Mouse (Mus musculus) myocyte (in vitro differentiated cells): ENCODE measurements around the gene Krt90. TPM values are rescaled to one million over a fixed set of nuclear protein-coding genes. Genes with fewer than 3 reads are reported as not detected.

Source experiments
- H3K27me3 ChIP-seq: one replicate; pipeline ENCODE4 v1.6.1; 2011; ENCODE audit not compliant: control insufficient read depth, insufficient read depth, insufficient read length
- H3K36me3 ChIP-seq: one replicate; pipeline ENCODE4 v1.6.1; 2011; ENCODE audit not compliant: control insufficient read depth, insufficient read depth
- H3K4me2 ChIP-seq: one replicate; pipeline ENCODE4 v1.6.1; 2011; ENCODE audit warnings: low read depth, control low read depth
- H3K4me3 ChIP-seq: one replicate; pipeline ENCODE4 v1.5.1; 2011; ENCODE audit warnings: mild to moderate bottlenecking, control low read depth, moderate library complexity
- H3K79me2 ChIP-seq: one replicate; pipeline ENCODE4 v1.6.1; 2011; ENCODE audit not compliant: control insufficient read depth, insufficient read depth
- H3ac ChIP-seq: one replicate; pipeline ENCODE4 v1.6.1; 2011; ENCODE audit not compliant: control insufficient read depth, insufficient read length
- CEBPB ChIP-seq: IDR thresholded peaks from 2 replicates; pipeline ENCODE4 v1.6.1; 2011; ENCODE audit warnings: mild to moderate bottlenecking, moderate library complexity; ENCODE audit not compliant: poor library complexity, insufficient read depth, severe bottlenecking
- E2F4 ChIP-seq: IDR thresholded peaks from one replicate; pipeline ENCODE4 v1.6.1; 2011; ENCODE audit warnings: mild to moderate bottlenecking, control low read depth, moderate library complexity; ENCODE audit not compliant: insufficient read depth
- MAX ChIP-seq: IDR thresholded peaks from one replicate; pipeline ENCODE4 v1.6.1; 2011; ENCODE audit warnings: low read depth, mild to moderate bottlenecking, control low read depth
- MYOD1 ChIP-seq, 3 experiments: IDR thresholded peaks; one replicate each; pipeline ENCODE4 v1.6.1; 2011; ENCODE audit warnings: control low read depth in 2 of 3, low read depth in 2 of 3, mild to moderate bottlenecking in 2 of 3, moderate library complexity in 1 of 3; ENCODE audit not compliant: insufficient read length in 2 of 3, control insufficient read depth in 1 of 3
- MYOG ChIP-seq, 3 experiments: IDR thresholded peaks; one replicate each; pipeline ENCODE4 v1.6.1; 2011; ENCODE audit warnings: control low read depth in 2 of 3, low read depth in 2 of 3, mild to moderate bottlenecking in 2 of 3; ENCODE audit not compliant: insufficient read length in 2 of 3, control insufficient read depth in 1 of 3, insufficient read depth in 1 of 3
- POLR2A ChIP-seq: IDR thresholded peaks from one replicate; pipeline ENCODE4 v1.6.1; 2011; ENCODE audit warnings: low read depth, mild to moderate bottlenecking, control low read depth, moderate library complexity; ENCODE audit not compliant: insufficient read length
- POLR2AphosphoS2 ChIP-seq: IDR thresholded peaks from one replicate; pipeline ENCODE4 v1.6.1; 2011; ENCODE audit warnings: low read depth, control low read depth; ENCODE audit not compliant: insufficient read length
- REST ChIP-seq: IDR thresholded peaks from one replicate; pipeline ENCODE4 v1.6.1; 2011; ENCODE audit warnings: mild to moderate bottlenecking, control low read depth, moderate library complexity; ENCODE audit not compliant: insufficient read depth, insufficient read length
- SRF ChIP-seq: IDR thresholded peaks from one replicate; pipeline ENCODE4 v1.6.1; 2011; ENCODE audit warnings: low read depth; ENCODE audit not compliant: control insufficient read depth, insufficient read length
- TCF12 ChIP-seq: IDR thresholded peaks from one replicate; pipeline ENCODE4 v1.6.1; 2011; ENCODE audit warnings: mild to moderate bottlenecking, control low read depth; ENCODE audit not compliant: poor library complexity, insufficient read depth, severe bottlenecking
- TCF3 ChIP-seq: IDR thresholded peaks from one replicate; pipeline ENCODE4 v1.6.1; 2011; ENCODE audit warnings: low read depth, control low read depth; ENCODE audit not compliant: insufficient read length
- USF1 ChIP-seq: IDR thresholded peaks from one replicate; pipeline ENCODE4 v1.6.1; 2011; ENCODE audit warnings: low read depth, mild to moderate bottlenecking, control low read depth, moderate library complexity
- polyA plus RNA-seq: library from polyadenylated mRNA; unstranded; fragments of >200 nt; fragmentation: generic; extraction: Trizol; gene quantifications from one replicate; pipeline ENCODE4 v1.2.1, GENCODE M21; 2012; ENCODE audit warnings: missing spikeins

Krt90 gene
- polyA plus RNA-seq, 1 experiment, result not detected

GRCm38 (mm10) chr15:101506896-101507758 is 55.6 kb downstream of the Krt90 start:
- Histone ChIP-seq H3ac (no peak overlapping the region), H3K36me3 (no peaks in the 10 kb centered on the region), H3K4me2 (no peak overlapping the region), H3K4me3 (no peak overlapping the region), H3K79me2 (no peaks in the 10 kb centered on the region), H3K27me3 (peaks cover 35% of the 10 kb centered on the region)
- TF ChIP-seq POLR2AphosphoS2 (no peak), TCF3 (no peak), SRF (no peak), MYOD1 (IDR thresholded peaks at IDR 0.05; ENCODE audit: control insufficient read depth in 1 of 3, insufficient read length in 2 of 3, low read depth in 2 of 3) (no peak), REST (no peak), POLR2A (no peak), E2F4 (no peak), MYOG (IDR thresholded peaks at IDR 0.05; ENCODE audit: control insufficient read depth in 1 of 3, insufficient read depth in 1 of 3, insufficient read length in 2 of 3, low read depth in 2 of 3) (no peak), CEBPB (no peak), USF1 (no peak), TCF12 (no peak), MAX (no peak)

Other genes with a start within 250 kb of the Krt90 start
- gene Krt80, start 192.8 kb downstream of the Krt90 start, polyA plus RNA-seq, result 7.7 TPM
- 0.04 TPM for gene Krt7, start 151.9 kb downstream of the Krt90 start, polyA plus RNA-seq
- gene Krt87, start 124.1 kb downstream of the Krt90 start, polyA plus RNA-seq, result not detected
- gene Krt88, start 115.2 kb downstream of the Krt90 start, polyA plus RNA-seq, result not detected
- gene Krt81, start 99.2 kb downstream of the Krt90 start, polyA plus RNA-seq, result not detected
- not detected for gene Krt86, start 89.5 kb downstream of the Krt90 start, polyA plus RNA-seq
- gene Krt83, start 71.4 kb downstream of the Krt90 start, polyA plus RNA-seq, result not detected
- gene Gm49425, start 45.7 kb downstream of the Krt90 start, polyA plus RNA-seq, result not detected
- not detected for gene Krt84, start 30.1 kb downstream of the Krt90 start, polyA plus RNA-seq
- gene Krt82, start 12.3 kb downstream of the Krt90 start, polyA plus RNA-seq, result not detected
- not detected for gene Krt75, start 11.0 kb upstream of the Krt90 start, polyA plus RNA-seq
- not detected for gene Gm5414, start 65.2 kb upstream of the Krt90 start, polyA plus RNA-seq
- not detected for gene Gm5478, start 84.4 kb upstream of the Krt90 start, polyA plus RNA-seq
- gene Krt6b, start 117.3 kb upstream of the Krt90 start, polyA plus RNA-seq, result not detected
- gene Krt6a, start 131.4 kb upstream of the Krt90 start, polyA plus RNA-seq, result not detected
- gene Krt5, start 149.9 kb upstream of the Krt90 start, polyA plus RNA-seq, result 0.02 TPM
- gene Krt71, start 180.2 kb upstream of the Krt90 start, polyA plus RNA-seq, result not detected
- not detected for gene Krt72, start 223.5 kb upstream of the Krt90 start, polyA plus RNA-seq
- gene Krt73, start 239.4 kb upstream of the Krt90 start, polyA plus RNA-seq, result not detected